ENCODE assay signal across 31 mouse cellular contexts in genomic region chr12:55377610-55377980, GRCm38 (mm10). TPM values are rescaled to one million over a fixed set of nuclear protein-coding genes. Genes with fewer than 3 reads are reported as not detected.
DNase-seq lines count a peak whose midpoint lies in the region; TF ChIP-seq lines count a peak whose summit lies in the region.
"Had no signal": no experiment of that assay in that cellular context is flagged by ENCODE, and none has a peak within 500 bp of the region (broad histone marks: within the 10 kb centered on the region; RNA-seq: fewer than 3 reads in every experiment).

No protein-coding gene starts in this region.

- H3K27me3 ChIP-seq in E14TG2a.4 (ENCODE audit: insufficient read depth, low read length), result no peaks in the 10 kb centered on the region
- H3K27me3 ChIP-seq in ES-Bruce4 (ENCODE audit: control insufficient read depth, insufficient read depth, low read length, poor library complexity, severe bottlenecking), result no peaks in the 10 kb centered on the region
- H3K27me3 ChIP-seq in small intestine, adult 2 months (ENCODE audit: control insufficient read depth, insufficient read depth, low read length), result no peaks in the 10 kb centered on the region
- H3K27me3 ChIP-seq in hindbrain, embryonic 10.5 days (ENCODE audit: insufficient read depth, poor library complexity, severe bottlenecking), result no peaks in the 10 kb centered on the region
- H3K27me3 ChIP-seq: embryonic facial prominence, embryonic 13.5 days; hindbrain, embryonic 13.5 days; limb, embryonic 15.5 days; liver, embryonic 13.5 days; megakaryocyte, embryonic 14.5 days; neural tube, embryonic 15.5 days had no signal

- H3K27ac ChIP-seq in ES-Bruce4 (ENCODE audit: insufficient read depth, low read length), result peak overlapping the region; percentile 97
- H3K27ac ChIP-seq in bone marrow, adult 2 months (ENCODE audit: control insufficient read depth, insufficient read depth, low read depth, low read length, poor library complexity), result 0 out of 2 replicates have a peak overlapping the region, but pooled peaks have one; percentile 25
- peak overlapping the region; percentile 79 for H3K27ac ChIP-seq in small intestine, adult 2 months (ENCODE audit: insufficient read depth, low read depth, low read length)
- H3K27ac ChIP-seq in hindbrain, embryonic 10.5 days, result no peak overlapping the region
- H3K27ac ChIP-seq: embryonic facial prominence, embryonic 13.5 days; forebrain, embryonic 10.5 days; hindbrain, embryonic 13.5 days; limb, embryonic 15.5 days; liver, embryonic 13.5 days; neural tube, embryonic 15.5 days had no signal

- no peak for TF ChIP-seq POLR2A in ES-Bruce4 (IDR thresholded peaks at IDR 0.05; ENCODE audit: insufficient read depth, low read length)
- TF ChIP-seq POLR2A in bone marrow, adult 2 months (IDR thresholded peaks at IDR 0.05; ENCODE audit: borderline replicate concordance, control insufficient read depth, low read depth, low read length), result no peak
- no peak for TF ChIP-seq POLR2A in small intestine, adult 2 months (IDR thresholded peaks at IDR 0.05; ENCODE audit: low read depth, low read length)

- H3K4me1 ChIP-seq in E14TG2a.4 (replicated peaks; ENCODE audit: low read depth, low read length), result peaks cover 56% of the 10 kb centered on the region
- H3K4me1 ChIP-seq in ES-Bruce4 (ENCODE audit: control insufficient read depth, insufficient read depth, low read length), result peaks cover 6% of the 10 kb centered on the region
- H3K4me1 ChIP-seq in bone marrow, adult 2 months (ENCODE audit: control insufficient read depth, insufficient read depth, low read length), result no peaks in the 10 kb centered on the region; the same call in 1 of the 2 replicates
- peaks cover 6% of the 10 kb centered on the region; the same call in 1 of the 2 replicates for H3K4me1 ChIP-seq in small intestine, adult 2 months (ENCODE audit: control insufficient read depth, insufficient read depth, insufficient read length, low read length)
- no peaks in the 10 kb centered on the region for H3K4me1 ChIP-seq in hindbrain, embryonic 10.5 days (replicated peaks)
- H3K4me1 ChIP-seq: embryonic facial prominence, embryonic 13.5 days; forebrain, embryonic 10.5 days; hindbrain, embryonic 13.5 days; limb, embryonic 15.5 days; liver, embryonic 13.5 days; megakaryocyte, embryonic 14.5 days; neural tube, embryonic 15.5 days had no signal

- TF ChIP-seq EP300 in ES-Bruce4 (IDR thresholded peaks at IDR 0.05; ENCODE audit: insufficient read depth, low read depth, low read length), result peak; percentile 90

- WGBS in bone marrow, adult 2 months, result 81% methylated on average over 6 of the region's 6 CpGs
- WGBS in small intestine, adult 2 months, result 41% methylated on average over 6 of the region's 6 CpGs
- 74% methylated on average over 6 of the region's 6 CpGs for WGBS in hindbrain, embryonic 10.5 days

- no peak for DNase-seq in hindbrain, embryonic 10.5 days (ENCODE audit: low spot score)
- DNase-seq in right cerebral cortex, postnatal 10 days (ENCODE audit: low spot score in 2 of 2), result no peak
- DNase-seq in cerebellum, adult 9-10 months, result no peak
- DNase-seq in heart, adult 11 months, result no peak
- DNase-seq: adrenal gland, adult 8-10 months; B cell, adult 2 months; cerebellum, postnatal 10 days; forebrain, postnatal 0 days; gastrocnemius, postnatal 25 days; heart, postnatal 36 days; kidney, adult 8-10 months; kidney, postnatal 4 days; layer of hippocampus, postnatal 36 days; left cerebral cortex, postnatal 4 days; liver, embryonic 13.5 days; lung, adult 18-20 months; lung, postnatal 4 days; midbrain, embryonic 14.5 days; retina, postnatal 1 day; right cerebral cortex, postnatal 25 days; spleen, adult 18-20 months had no signal

- H3K9me3 ChIP-seq in E14TG2a.4 (ENCODE audit: low read length) (peaks cover 21% of the 10 kb centered on the region), ES-Bruce4 (replicated peaks; ENCODE audit: control insufficient read depth, insufficient read depth, low read length, poor library complexity, severe bottlenecking) (no peaks in the 10 kb centered on the region; the same call in 1 of the 2 replicates)
- H3K9me3 ChIP-seq in hindbrain, embryonic 10.5 days, result no peaks in the 10 kb centered on the region
- H3K9me3 ChIP-seq: embryonic facial prominence, embryonic 13.5 days; forebrain, embryonic 10.5 days; hindbrain, embryonic 13.5 days; limb, embryonic 15.5 days; liver, embryonic 13.5 days; megakaryocyte, embryonic 14.5 days; neural tube, embryonic 15.5 days had no signal

- H3K4me3 ChIP-seq in E14TG2a.4 (replicated peaks; ENCODE audit: low read length), result peak overlapping the region; percentile 56
- peak overlapping the region; percentile 24 for H3K4me3 ChIP-seq in ES-Bruce4 (ENCODE audit: low read depth, low read length)
- H3K4me3 ChIP-seq in bone marrow, adult 2 months (replicated peaks; ENCODE audit: control insufficient read depth, low read depth, low read length), result no peak overlapping the region
- H3K4me3 ChIP-seq in small intestine, adult 2 months (ENCODE audit: low read depth, low read length), result peak overlapping the region; percentile 19; the same call in 1 of the 2 replicates
- H3K4me3 ChIP-seq in hindbrain, embryonic 10.5 days, result no peak overlapping the region
- H3K4me3 ChIP-seq: embryonic facial prominence, embryonic 13.5 days; forebrain, embryonic 10.5 days; hindbrain, embryonic 13.5 days; limb, embryonic 15.5 days; liver, embryonic 13.5 days; megakaryocyte, embryonic 14.5 days; neural tube, embryonic 15.5 days had no signal

- TF ChIP-seq CTCF in E14TG2a.4 (conservative IDR thresholded peaks at IDR 0.05; ENCODE audit: low read length), result no peak
- TF ChIP-seq CTCF in ES-Bruce4 (IDR thresholded peaks at IDR 0.05; ENCODE audit: low read depth, low read length), result no peak
- no peak for TF ChIP-seq CTCF in bone marrow, adult 2 months (IDR thresholded peaks at IDR 0.05; ENCODE audit: control insufficient read depth, insufficient read depth, low read length)
- no peak for TF ChIP-seq CTCF in small intestine, adult 2 months (IDR thresholded peaks at IDR 0.05; ENCODE audit: extremely low read depth, insufficient read length, insufficient replicate concordance, low read depth, low read length)

- peak overlapping the region; percentile 11; the same call in 1 of the 2 replicates for H3K9ac ChIP-seq in ES-Bruce4 (ENCODE audit: low read depth, poor library complexity, severe bottlenecking)
- H3K9ac ChIP-seq: embryonic facial prominence, embryonic 13.5 days; forebrain, postnatal 0 days; hindbrain, embryonic 13.5 days; limb, embryonic 15.5 days; liver, embryonic 13.5 days; neural tube, embryonic 15.5 days had no signal

- H3K36me3 ChIP-seq in E14TG2a.4 (ENCODE audit: insufficient read depth, low read length) (peaks cover 41% of the 10 kb centered on the region), ES-Bruce4 (ENCODE audit: control insufficient read depth, insufficient read depth, low read length, poor library complexity, severe bottlenecking) (peaks cover 3% of the 10 kb centered on the region)
- H3K36me3 ChIP-seq in small intestine, adult 2 months (ENCODE audit: control insufficient read depth, insufficient read depth, low read length), result peaks cover 6% of the 10 kb centered on the region; the same call in 1 of the 2 replicates
- peaks cover 24% of the 10 kb centered on the region for H3K36me3 ChIP-seq in hindbrain, embryonic 10.5 days
- H3K36me3 ChIP-seq: neural tube, embryonic 15.5 days had no signal

RNA-seq across cellular contexts. Expression of gene Psma6, which starts 6.4 kb away (rescaled TPM):
- 308 and 323 TPM in 2 replicates for polyA plus RNA-seq in ES-Bruce4 (2011; ENCODE audit: insufficient read depth, insufficient read length, low read depth, missing spikeins)
- 71.0 and 119 TPM in 2 replicates for polyA plus RNA-seq in bone marrow, adult 2 months (2011; ENCODE audit: insufficient read depth, insufficient read length, low replicate concordance, missing spikeins)
- polyA plus RNA-seq in small intestine, adult 2 months (2012; rRNA removed), result 13.8 and 17.3 TPM in 2 replicates
- 497 and 528 TPM in 2 replicates for polyA plus RNA-seq in hindbrain, embryonic 10.5 days (2016; fragmentation: Nextera tagmentation; extraction: Ambion mirVana)

Comparison
In these comparisons a context has a peak if more than half of its experiments do, and no peak if none do; other contexts are left out.
1. H3K4me3 ChIP-seq: peak in E14TG2a.4 (single experiment), ES-Bruce4 (single experiment) and small intestine, adult 2 months (single experiment); none in bone marrow, adult 2 months (single experiment) and hindbrain, embryonic 10.5 days (single experiment).